29 mouse cellular contexts compared by ENCODE assay signal in genomic region chr5:72960096-72960495, GRCm38 (mm10). TPM values are rescaled to one million over a fixed set of nuclear protein-coding genes. Genes with fewer than 3 reads are reported as not detected.
DNase-seq lines count a peak whose midpoint lies in the region; ATAC-seq and TF ChIP-seq lines count a peak whose summit lies in the region.
"Had no signal": no experiment of that assay in that cellular context is flagged by ENCODE, and none has a peak within 500 bp of the region (broad histone marks: within the 10 kb centered on the region; RNA-seq: fewer than 3 reads in every experiment).

No protein-coding gene starts in this region.

- H3K4me2 ChIP-seq in intestine, postnatal 0 days (replicated peaks; ENCODE audit: low read depth): no peak overlapping the region
- no peak overlapping the region for H3K4me2 ChIP-seq in intestine, embryonic 16.5 days (ENCODE audit: low read depth, low read length)
- H3K4me2 ChIP-seq in hindbrain, embryonic 12.5 days (replicated peaks): no peak overlapping the region
- H3K4me2 ChIP-seq: embryonic facial prominence, embryonic 13.5 days; forebrain, embryonic 12.5 days; hindbrain, embryonic 14.5 days had no signal

- ATAC-seq in intestine, postnatal 0 days: no peak
- no peak for ATAC-seq in intestine, embryonic 16.5 days
- ATAC-seq in hindbrain, embryonic 12.5 days (ENCODE audit: low FRiP score): no peak
- ATAC-seq: CD4-positive, CD25-positive, alpha-beta regulatory T cell, adult 4 months; forebrain, embryonic 16.5 days had no signal

- WGBS in intestine, postnatal 0 days: 76% methylated on average over 6 of the region's 6 CpGs
- WGBS in intestine, embryonic 16.5 days: 76% methylated on average over 6 of the region's 6 CpGs
- 91% methylated on average over 6 of the region's 6 CpGs for WGBS in hindbrain, embryonic 12.5 days

- no peak for DNase-seq in left cerebral cortex, adult 2 months (ENCODE audit: extremely low spot score in 1 of 2, low spot score in 2 of 2)
- no peak for DNase-seq in left cerebral cortex, postnatal 4 days
- DNase-seq in 416B (ENCODE audit: low read depth) (peak; percentile 42), ES-CJ7 (ENCODE audit: low read depth, low spot score) (peak; percentile 25)
- no peak for DNase-seq in embryo, embryonic 11 days
- DNase-seq: adrenal gland, adult 8-10 months; B cell, adult 2 months; cerebellum, adult 11 months; cerebellum, adult 8-10 months; cerebellum, postnatal 14 days; gastrocnemius, postnatal 25 days; heart, adult 11 months; heart, postnatal 10 days had no signal

- no peak overlapping the region for H3K9ac ChIP-seq in intestine, postnatal 0 days (ENCODE audit: low read depth, low read length)
- H3K9ac ChIP-seq in intestine, embryonic 16.5 days (ENCODE audit: low read depth, low read length): no peak overlapping the region
- no peak overlapping the region for H3K9ac ChIP-seq in hindbrain, embryonic 12.5 days
- H3K9ac ChIP-seq: embryonic facial prominence, embryonic 13.5 days; forebrain, embryonic 12.5 days; hindbrain, embryonic 14.5 days had no signal

- peak; percentile 42 for TF ChIP-seq CTCF in intestine, postnatal 0 days (IDR thresholded peaks at IDR 0.05; ENCODE audit: low read depth)
- peak; percentile 18 for TF ChIP-seq CTCF in left cerebral cortex, adult 2 months (IDR thresholded peaks at IDR 0.05)

- H3K4me1 ChIP-seq in intestine, postnatal 0 days (replicated peaks; ENCODE audit: control insufficient read depth, insufficient read depth, low read length): no peaks in the 10 kb centered on the region
- no peaks in the 10 kb centered on the region for H3K4me1 ChIP-seq in intestine, embryonic 16.5 days (ENCODE audit: control insufficient read depth, insufficient read depth, low read length)
- H3K4me1 ChIP-seq in hindbrain, embryonic 12.5 days: no peaks in the 10 kb centered on the region
- H3K4me1 ChIP-seq: embryonic facial prominence, embryonic 13.5 days; forebrain, embryonic 12.5 days; heart, embryonic 10.5 days had no signal

- no peaks in the 10 kb centered on the region for H3K27me3 ChIP-seq in intestine, postnatal 0 days (replicated peaks; ENCODE audit: control insufficient read depth, insufficient read depth, low read length)
- H3K27me3 ChIP-seq in intestine, embryonic 16.5 days (replicated peaks; ENCODE audit: control insufficient read depth, insufficient read depth, low read length): no peaks in the 10 kb centered on the region
- H3K27me3 ChIP-seq in hindbrain, embryonic 12.5 days: no peaks in the 10 kb centered on the region
- H3K27me3 ChIP-seq: embryonic facial prominence, embryonic 13.5 days; forebrain, embryonic 12.5 days had no signal

- peaks cover 19% of the 10 kb centered on the region for H3K36me3 ChIP-seq in intestine, postnatal 0 days (ENCODE audit: control insufficient read depth, insufficient read depth)
- H3K36me3 ChIP-seq in intestine, embryonic 16.5 days (ENCODE audit: control insufficient read depth, insufficient read depth, low read length): peaks cover 3% of the 10 kb centered on the region; the same call in 1 of the 2 replicates
- H3K36me3 ChIP-seq in hindbrain, embryonic 12.5 days: peaks cover 10% of the 10 kb centered on the region

- intact Hi-C loops in left cerebral cortex, adult 2 months (cut with DNase I): no loop called here
- intact Hi-C loops in left cerebral cortex, postnatal 4 days (cut with DNase I): no loop called here

- no peak overlapping the region for H3K27ac ChIP-seq in intestine, postnatal 0 days (ENCODE audit: low read depth, low read length)
- H3K27ac ChIP-seq in intestine, embryonic 16.5 days (ENCODE audit: low read length): no peak overlapping the region
- no peak overlapping the region for H3K27ac ChIP-seq in left cerebral cortex, adult 2 months
- no peak overlapping the region for H3K27ac ChIP-seq in hindbrain, embryonic 12.5 days
- H3K27ac ChIP-seq: embryonic facial prominence, embryonic 13.5 days; forebrain, embryonic 12.5 days; heart, embryonic 10.5 days; hindbrain, embryonic 14.5 days had no signal

- no peak overlapping the region for H3K4me3 ChIP-seq in intestine, postnatal 0 days (ENCODE audit: low read depth, low read length)
- no peak overlapping the region for H3K4me3 ChIP-seq in intestine, embryonic 16.5 days (ENCODE audit: low read length)
- H3K4me3 ChIP-seq in left cerebral cortex, adult 2 months: no peak overlapping the region
- H3K4me3 ChIP-seq in hindbrain, embryonic 12.5 days: no peak overlapping the region
- H3K4me3 ChIP-seq: embryonic facial prominence, embryonic 13.5 days; forebrain, embryonic 12.5 days; heart, embryonic 10.5 days had no signal

- no peaks in the 10 kb centered on the region for H3K9me3 ChIP-seq in intestine, postnatal 0 days (ENCODE audit: control insufficient read depth)
- H3K9me3 ChIP-seq in intestine, embryonic 16.5 days (ENCODE audit: control insufficient read depth, low read length): no peaks in the 10 kb centered on the region
- no peaks in the 10 kb centered on the region for H3K9me3 ChIP-seq in hindbrain, embryonic 12.5 days (replicated peaks)
- H3K9me3 ChIP-seq: embryonic facial prominence, embryonic 13.5 days; forebrain, embryonic 12.5 days; heart, embryonic 10.5 days had no signal

RNA-seq across cellular contexts. Expression of gene Gm10135, which starts 14.4 kb away (rescaled TPM):
- polyA plus RNA-seq in intestine, postnatal 0 days (2015; fragmentation: Nextera tagmentation; extraction: Ambion mirVana): not detected in 2 replicates
- not detected in 2 replicates for polyA plus RNA-seq in intestine, embryonic 16.5 days (2015; fragmentation: Nextera tagmentation; extraction: Ambion mirVana)
- not detected for total RNA-seq in left cerebral cortex, adult 2 months (2021)
- not detected for total RNA-seq in left cerebral cortex, postnatal 4 days (2021)
- polyA plus RNA-seq in hindbrain, embryonic 12.5 days (2016; fragmentation: Nextera tagmentation; extraction: Ambion mirVana): not detected in 2 replicates
- total RNA-seq: adrenal gland, adult 8-10 months; adrenal gland, postnatal 4 days; common myeloid progenitor, adult 5-6 weeks; gastrocnemius, adult 18-20 months; gastrocnemius, postnatal 25 days; heart, postnatal 10 days; hematopoietic stem cell, adult 5-6 weeks had no signal
- polyA plus RNA-seq: brain, embryonic 14.5 days; CD4-positive, CD25-positive, alpha-beta regulatory T cell, adult 4 months; embryonic facial prominence, embryonic 13.5 days; forebrain, embryonic 12.5 days; forebrain, embryonic 16.5 days; frontal cortex, adult 2 months; heart, embryonic 10.5 days; heart, embryonic 14.5 days; hindbrain, embryonic 14.5 days had no signal

RNA-seq across cellular contexts. Expression of gene Slain2, which starts 46.0 kb away (rescaled TPM):
- polyA plus RNA-seq in intestine, postnatal 0 days (2015; fragmentation: Nextera tagmentation; extraction: Ambion mirVana): 9.6 and 10.1 TPM in 2 replicates
- 7.8 and 9.1 TPM in 2 replicates for polyA plus RNA-seq in intestine, embryonic 16.5 days (2015; fragmentation: Nextera tagmentation; extraction: Ambion mirVana)
- total RNA-seq in left cerebral cortex, adult 2 months (2021): 10 to 100 TPM; 27.6 to 29.4 TPM
- 10 to 100 TPM; 57.1 to 66.7 TPM for total RNA-seq in left cerebral cortex, postnatal 4 days (2021)
- 27.7 and 30.9 TPM in 2 replicates for polyA plus RNA-seq in hindbrain, embryonic 12.5 days (2016; fragmentation: Nextera tagmentation; extraction: Ambion mirVana)

RNA-seq across cellular contexts. Expression of gene Slc10a4, which starts 46.6 kb away (rescaled TPM):
- 5.1 and 6.3 TPM in 2 replicates for polyA plus RNA-seq in intestine, postnatal 0 days (2015; fragmentation: Nextera tagmentation; extraction: Ambion mirVana)
- 8.2 and 12.0 TPM in 2 replicates for polyA plus RNA-seq in intestine, embryonic 16.5 days (2015; fragmentation: Nextera tagmentation; extraction: Ambion mirVana)
- total RNA-seq in left cerebral cortex, adult 2 months (2021): 1 to 10 TPM in 1 of 2 experiments, under 1 TPM in 1; 0.36 to 2.2 TPM
- total RNA-seq in left cerebral cortex, postnatal 4 days (2021): 10 to 100 TPM in 1 of 2 experiments, 1 to 10 TPM in 1; 9.8 to 11.5 TPM
- polyA plus RNA-seq in hindbrain, embryonic 12.5 days (2016; fragmentation: Nextera tagmentation; extraction: Ambion mirVana): 24.8 and 25.5 TPM in 2 replicates
- total RNA-seq: common myeloid progenitor, adult 5-6 weeks; gastrocnemius, adult 18-20 months; gastrocnemius, postnatal 25 days; heart, postnatal 10 days; hematopoietic stem cell, adult 5-6 weeks had no signal
- polyA plus RNA-seq: CD4-positive, CD25-positive, alpha-beta regulatory T cell, adult 4 months had no signal

Comparison
In these comparisons a context has a peak if more than half of its experiments do, and no peak if none do; other contexts are left out.
1. DNase-seq: peak in 416B (single experiment) and ES-CJ7 (single experiment); none in left cerebral cortex, adult 2 months (0 of 2), left cerebral cortex, postnatal 4 days (single experiment) and embryo, embryonic 11 days (single experiment).